Mouse (Mus musculus): ENCODE results near the gene Cfi. TPM values are rescaled to one million over a fixed set of nuclear protein-coding genes. Genes with fewer than 3 reads are reported as not detected.

Gene Cfi
- polyA plus RNA-seq, 1 experiment from 2014 or later = 3.4 TPM

DNA sequence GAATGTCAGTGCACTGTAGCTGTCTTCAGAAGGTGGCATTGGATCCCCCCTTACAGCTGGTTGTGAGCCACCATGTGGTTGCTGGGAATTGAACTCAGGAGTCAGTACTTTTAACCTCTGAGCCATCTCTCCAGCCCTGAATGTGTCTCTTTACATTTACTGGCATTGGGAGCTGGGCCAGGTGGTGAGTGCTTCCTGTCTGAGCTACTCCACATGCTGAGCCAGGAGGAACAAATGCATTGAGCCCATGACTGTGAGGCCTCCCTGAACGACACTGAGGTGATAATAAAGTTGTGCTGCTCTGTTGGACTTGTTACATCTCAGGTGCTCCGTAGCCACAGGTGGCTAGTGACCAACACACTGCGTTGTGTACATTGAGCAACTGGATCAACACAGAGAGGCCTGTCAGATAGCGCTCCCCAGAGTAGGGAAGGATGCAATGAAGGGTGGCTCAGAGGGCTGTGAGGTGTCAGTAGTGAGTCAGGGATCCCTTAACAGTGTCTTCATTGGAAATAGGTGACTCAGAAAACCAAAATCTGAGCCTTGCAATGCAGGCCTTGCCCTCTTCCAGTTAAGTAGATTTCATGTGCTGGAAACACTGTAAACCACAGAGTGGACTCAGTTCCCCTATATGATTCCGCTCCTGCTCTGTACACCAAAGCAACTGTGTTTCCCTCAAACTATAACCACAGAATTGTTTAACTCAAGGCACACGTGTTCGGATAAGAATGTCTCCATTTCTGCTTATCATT, 68.9 kb downstream of the Cfi start:
- ATAC-seq (ENCODE audit: insufficient number of reproducible peaks, insufficient read depth, low FRiP score, low read depth) = no peak
- Histone ChIP-seq H3K4me1 (ENCODE audit: control insufficient read depth in 2 of 2, insufficient read depth in 2 of 2, low read length in 2 of 2) (peaks cover 9 to 13% of the 10 kb centered on the region in 2 experiments), H3K27me3 (ENCODE audit: control insufficient read depth, insufficient read depth, low read length) (no peaks in the 10 kb centered on the region), H3K9ac (ENCODE audit: low read length) (no peak overlapping the region), H3K36me3 (ENCODE audit: control insufficient read depth, insufficient read depth, low read length) (peaks cover 41% of the 10 kb centered on the region), H3K4me2 (ENCODE audit: low read length) (no peak overlapping the region), H3K27ac (replicated peaks in 1 of 2; ENCODE audit: control insufficient read depth in 1 of 2, insufficient read depth in 1 of 2, low read depth in 2 of 2, low read length in 2 of 2) (no peak overlapping the region), H3K9me3 (ENCODE audit: control insufficient read depth, low read length) (no peaks in the 10 kb centered on the region), H3K4me3 (ENCODE audit: control insufficient read depth in 1 of 2, insufficient read depth in 1 of 2, low read depth in 1 of 2, low read length in 2 of 2) (no peak overlapping the region)
- 82% methylated on average over 7 of the region's 7 CpGs for WGBS

DNA sequence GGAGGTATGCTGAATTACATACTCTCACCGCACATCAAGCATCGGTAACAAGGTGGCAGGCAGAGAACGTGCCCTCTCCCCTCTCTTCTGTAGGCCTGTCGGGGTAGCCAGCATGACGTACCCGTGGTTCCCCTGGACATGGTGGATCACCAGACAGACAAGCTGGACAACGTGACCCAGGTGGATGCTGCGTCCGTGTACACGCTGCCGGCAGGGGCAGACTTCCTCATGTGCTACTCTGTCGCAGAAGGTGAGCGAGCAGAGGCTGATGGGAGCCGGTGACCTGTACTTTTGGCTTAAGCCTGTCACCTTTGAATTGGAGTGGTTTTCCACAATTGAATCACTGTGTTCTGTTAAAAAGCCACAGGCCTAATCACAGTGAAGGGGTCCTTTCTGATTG, 76.3 kb downstream of the Cfi start:
- Histone ChIP-seq H3K9ac (ENCODE audit: low read length) (no peak overlapping the region), H3K9me3 (ENCODE audit: control insufficient read depth, low read length) (no peaks in the 10 kb centered on the region), H3K36me3 (ENCODE audit: control insufficient read depth, insufficient read depth, low read length) (peaks cover 82% of the 10 kb centered on the region), H3K4me3 (ENCODE audit: control insufficient read depth in 1 of 2, insufficient read depth in 1 of 2, low read depth in 1 of 2, low read length in 2 of 2) (no peak overlapping the region), H3K27ac (replicated peaks in 1 of 2; ENCODE audit: control insufficient read depth in 1 of 2, insufficient read depth in 1 of 2, low read depth in 2 of 2, low read length in 2 of 2) (no peak overlapping the region), H3K4me1 (ENCODE audit: control insufficient read depth in 2 of 2, insufficient read depth in 2 of 2, low read length in 2 of 2) (no peaks in the 10 kb centered on the region), H3K4me2 (ENCODE audit: low read length) (no peak overlapping the region), H3K27me3 (ENCODE audit: control insufficient read depth, insufficient read depth, low read length) (no peaks in the 10 kb centered on the region)
- ATAC-seq (ENCODE audit: insufficient number of reproducible peaks, insufficient read depth, low FRiP score, low read depth) = no peak
- 92% methylated on average over 14 of the region's 14 CpGs for WGBS

GRCm38 (mm10) chr3:129913241-129913640, 77.6 kb downstream of the Cfi start:
- Histone ChIP-seq H3K9me3 (ENCODE audit: control insufficient read depth, low read length) (no peaks in the 10 kb centered on the region), H3K27me3 (ENCODE audit: control insufficient read depth, insufficient read depth, low read length) (no peaks in the 10 kb centered on the region), H3K9ac (ENCODE audit: low read length) (no peak overlapping the region), H3K4me2 (ENCODE audit: low read length) (no peak overlapping the region), H3K4me1 (ENCODE audit: control insufficient read depth in 2 of 2, insufficient read depth in 2 of 2, low read length in 2 of 2) (no peaks in the 10 kb centered on the region), H3K36me3 (ENCODE audit: control insufficient read depth, insufficient read depth, low read length) (peaks cover 73% of the 10 kb centered on the region), H3K27ac (replicated peaks in 1 of 2; ENCODE audit: control insufficient read depth in 1 of 2, insufficient read depth in 1 of 2, low read depth in 2 of 2, low read length in 2 of 2) (no peak overlapping the region), H3K4me3 (ENCODE audit: control insufficient read depth in 1 of 2, insufficient read depth in 1 of 2, low read depth in 1 of 2, low read length in 2 of 2) (no peak overlapping the region)
- ATAC-seq (ENCODE audit: insufficient number of reproducible peaks, insufficient read depth, low FRiP score, low read depth) = no peak
- 87% methylated on average over 13 of the region's 13 CpGs for WGBS

DNA sequence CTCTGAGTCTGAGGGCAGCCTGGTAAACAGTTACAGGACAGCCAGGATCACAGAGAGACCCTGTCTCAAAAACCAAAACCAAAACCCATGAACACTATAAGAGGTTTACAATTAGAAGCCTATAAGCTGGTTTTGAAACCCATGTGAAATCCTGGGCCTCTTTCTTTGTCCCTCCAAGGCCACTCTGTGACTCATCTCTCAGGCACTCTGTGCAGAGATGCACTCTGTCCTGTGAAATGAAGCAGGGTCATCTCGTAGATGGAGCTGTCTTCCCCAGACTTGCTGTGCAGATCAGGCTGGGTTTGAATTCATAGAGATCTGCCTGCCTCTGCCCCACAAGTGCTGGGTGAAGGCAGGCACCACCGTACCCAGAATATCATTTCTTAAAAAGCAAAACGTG, 81.7 kb downstream of the Cfi start:
- H3K27ac ChIP-seq (replicated peaks in 1 of 2; ENCODE audit: control insufficient read depth in 1 of 2, insufficient read depth in 1 of 2, low read depth in 2 of 2, low read length in 2 of 2) = no peak overlapping the region
- H3K4me3 ChIP-seq (ENCODE audit: control insufficient read depth in 1 of 2, insufficient read depth in 1 of 2, low read depth in 1 of 2, low read length in 2 of 2) = no peak overlapping the region
- 62% methylated on average over 3 of the region's 3 CpGs for WGBS
- no peaks in the 10 kb centered on the region for H3K27me3 ChIP-seq (ENCODE audit: control insufficient read depth, insufficient read depth, low read length)
- H3K4me2 ChIP-seq (ENCODE audit: low read length) = no peak overlapping the region
- ATAC-seq (ENCODE audit: insufficient number of reproducible peaks, insufficient read depth, low FRiP score, low read depth) = no peak
- H3K4me1 ChIP-seq (ENCODE audit: control insufficient read depth in 2 of 2, insufficient read depth in 2 of 2, low read length in 2 of 2) = no peaks in the 10 kb centered on the region
- H3K36me3 ChIP-seq (ENCODE audit: control insufficient read depth, insufficient read depth, low read length) = peaks cover 32% of the 10 kb centered on the region
- H3K9ac ChIP-seq (ENCODE audit: low read length) = no peak overlapping the region
- no peaks in the 10 kb centered on the region for H3K9me3 ChIP-seq (ENCODE audit: control insufficient read depth, low read length)

DNA sequence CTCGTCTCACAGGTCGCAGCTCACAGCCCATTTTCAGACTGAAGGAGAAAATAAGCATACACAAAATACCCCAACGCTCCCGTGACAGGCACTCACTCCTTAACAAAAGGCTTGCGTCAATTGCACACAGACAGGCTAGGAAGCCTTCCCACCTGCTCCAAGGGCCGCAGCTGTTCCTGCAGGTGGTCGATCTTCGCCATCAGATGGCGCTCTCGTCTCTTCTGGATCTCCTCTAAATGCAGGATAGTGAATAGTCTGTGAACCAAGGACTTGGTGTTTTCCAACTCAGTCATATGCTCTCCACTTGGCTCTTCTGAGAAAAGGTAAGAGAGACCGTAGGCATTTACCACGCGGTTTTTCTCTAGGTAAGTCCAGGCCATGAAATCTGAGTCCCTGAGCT, 82.8 kb downstream of the Cfi start:
- 16% methylated on average over 13 of the region's 13 CpGs for WGBS
- Histone ChIP-seq H3K4me2 (ENCODE audit: low read length) (no peak overlapping the region), H3K9ac (ENCODE audit: low read length) (no peak overlapping the region), H3K27ac (replicated peaks in 1 of 2; ENCODE audit: control insufficient read depth in 1 of 2, insufficient read depth in 1 of 2, low read depth in 2 of 2, low read length in 2 of 2) (no peak overlapping the region), H3K9me3 (ENCODE audit: control insufficient read depth, low read length) (no peaks in the 10 kb centered on the region), H3K36me3 (ENCODE audit: control insufficient read depth, insufficient read depth, low read length) (peaks cover 21% of the 10 kb centered on the region), H3K4me3 (ENCODE audit: control insufficient read depth in 1 of 2, insufficient read depth in 1 of 2, low read depth in 1 of 2, low read length in 2 of 2) (no peak overlapping the region), H3K4me1 (ENCODE audit: control insufficient read depth in 2 of 2, insufficient read depth in 2 of 2, low read length in 2 of 2) (no peaks in the 10 kb centered on the region), H3K27me3 (ENCODE audit: control insufficient read depth, insufficient read depth, low read length) (no peaks in the 10 kb centered on the region)
- ATAC-seq (ENCODE audit: insufficient number of reproducible peaks, insufficient read depth, low FRiP score, low read depth) = no peak

DNA sequence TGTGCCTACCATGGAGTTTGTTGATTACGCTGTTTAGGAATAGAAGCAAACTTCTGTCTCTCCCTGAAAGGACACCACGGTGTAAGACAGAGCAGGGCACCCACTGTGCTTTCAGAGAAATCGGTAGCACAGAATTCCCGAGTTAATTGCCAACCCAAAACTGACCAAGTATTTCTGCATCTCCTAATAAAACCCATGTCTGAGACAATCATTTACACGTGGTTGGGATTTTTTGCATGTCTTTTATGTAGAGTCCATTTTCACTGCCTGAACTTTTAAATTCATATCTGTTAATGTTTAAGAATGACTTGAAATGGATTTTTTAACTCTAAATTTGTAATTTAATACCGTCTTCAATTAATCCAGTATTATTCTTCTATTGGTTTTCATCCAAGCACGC, 87.9 kb downstream of the Cfi start:
- Histone ChIP-seq H3K4me3 (ENCODE audit: control insufficient read depth in 1 of 2, insufficient read depth in 1 of 2, low read depth in 1 of 2, low read length in 2 of 2) (no peak overlapping the region), H3K9me3 (ENCODE audit: control insufficient read depth, low read length) (no peaks in the 10 kb centered on the region), H3K9ac (ENCODE audit: low read length) (no peak overlapping the region), H3K27ac (replicated peaks in 1 of 2; ENCODE audit: control insufficient read depth in 1 of 2, insufficient read depth in 1 of 2, low read depth in 2 of 2, low read length in 2 of 2) (no peak overlapping the region), H3K4me2 (ENCODE audit: low read length) (no peak overlapping the region), H3K4me1 (ENCODE audit: control insufficient read depth in 2 of 2, insufficient read depth in 2 of 2, low read length in 2 of 2) (no peaks in the 10 kb centered on the region), H3K27me3 (ENCODE audit: control insufficient read depth, insufficient read depth, low read length) (no peaks in the 10 kb centered on the region), H3K36me3 (ENCODE audit: control insufficient read depth, insufficient read depth, low read length) (no peaks in the 10 kb centered on the region)
- 87% methylated on average over 7 of the region's 7 CpGs for WGBS
- ATAC-seq (ENCODE audit: insufficient number of reproducible peaks, insufficient read depth, low FRiP score, low read depth) = no peak

Other genes starting within 250 kb of the Cfi start
- gene Egf, start 80.6 kb upstream of the Cfi start, polyA plus RNA-seq (2014; fragmentation: Nextera tagmentation; extraction: Ambion mirVana) = 1.6 and 2.3 TPM in 2 replicates
- not detected in 2 replicates for gene Lrit3, start 31.9 kb upstream of the Cfi start, polyA plus RNA-seq (2014; fragmentation: Nextera tagmentation; extraction: Ambion mirVana)
- gene Rrh, start 13.3 kb upstream of the Cfi start, polyA plus RNA-seq (2014; fragmentation: Nextera tagmentation; extraction: Ambion mirVana) = not detected in 2 replicates
- 14.0 and 21.5 TPM in 2 replicates for gene Gar1, start 4.5 kb upstream of the Cfi start, polyA plus RNA-seq (2014; fragmentation: Nextera tagmentation; extraction: Ambion mirVana)
- 67.3 and 67.9 TPM in 2 replicates for gene Pla2g12a, start 42.7 kb downstream of the Cfi start, polyA plus RNA-seq (2014; fragmentation: Nextera tagmentation; extraction: Ambion mirVana)
- gene Casp6, start 65.5 kb downstream of the Cfi start, polyA plus RNA-seq (2014; fragmentation: Nextera tagmentation; extraction: Ambion mirVana) = 66.4 and 74.2 TPM in 2 replicates
- gene Mcub, start 134.3 kb downstream of the Cfi start, polyA plus RNA-seq (2014; fragmentation: Nextera tagmentation; extraction: Ambion mirVana) = 4.7 and 5.1 TPM in 2 replicates
- gene Sec24b, start 225.7 kb downstream of the Cfi start, polyA plus RNA-seq (2014; fragmentation: Nextera tagmentation; extraction: Ambion mirVana) = 25.2 and 26.5 TPM in 2 replicates